ENCODE assay signal across 8 mouse cellular contexts in genomic region chr11:67921827-67922754, GRCm38 (mm10). TPM values are rescaled to one million over a fixed set of nuclear protein-coding genes. Genes with fewer than 3 reads are reported as not detected.
DNase-seq lines count a peak whose midpoint lies in the region; ATAC-seq and TF ChIP-seq lines count a peak whose summit lies in the region.

Usp43 (minus strand) TSS chr11:67922153.

- intact Hi-C loops in left cerebral cortex, postnatal 4 days (cut with DNase I) = loop anchor here (5.0 kb wide), 1 partner anchor 100 kb away; no protein-coding TSS in a partner anchor

- no peaks in the 10 kb centered on the region for H3K9me3 ChIP-seq in forebrain, embryonic 15.5 days
- no peaks in the 10 kb centered on the region for H3K9me3 ChIP-seq in midbrain, embryonic 11.5 days (ENCODE audit: control insufficient read depth, low read length)
- H3K9me3 ChIP-seq in stomach, embryonic 16.5 days (replicated peaks; ENCODE audit: control insufficient read depth, low read length) = no peaks in the 10 kb centered on the region

- peak within 1 kb of the TSS; percentile 48 for H3K4me3 ChIP-seq in C2C12 (ENCODE audit: insufficient read depth, poor library complexity, severe bottlenecking)
- H3K4me3 ChIP-seq in forebrain, embryonic 15.5 days = peak within 1 kb of the TSS; percentile 68
- peak within 1 kb of the TSS; percentile 78 for H3K4me3 ChIP-seq in midbrain, embryonic 11.5 days (ENCODE audit: low read depth, low read length)
- peak within 1 kb of the TSS; percentile 68 for H3K4me3 ChIP-seq in stomach, embryonic 16.5 days (replicated peaks; ENCODE audit: low read length)

- H3K79me3 ChIP-seq in C2C12 (ENCODE audit: low read depth) = no peaks in the 10 kb centered on the region

- peak within 1 kb of the TSS; percentile 53 for H3K9ac ChIP-seq in forebrain, embryonic 15.5 days (replicated peaks)
- peak within 1 kb of the TSS; percentile 67 for H3K9ac ChIP-seq in midbrain, embryonic 11.5 days (ENCODE audit: low read length)
- H3K9ac ChIP-seq in stomach, embryonic 16.5 days (ENCODE audit: low read length) = peak within 1 kb of the TSS; percentile 78

- H3ac ChIP-seq in C2C12 (ENCODE audit: control insufficient read depth, insufficient read length, low read depth) = peak within 1 kb of the TSS; percentile 81

- H3K27me3 ChIP-seq in C2C12 (ENCODE audit: control insufficient read depth, insufficient read depth, insufficient read length) = no peaks in the 10 kb centered on the region
- H3K27me3 ChIP-seq in forebrain, embryonic 15.5 days = peaks cover 13% of the 10 kb centered on the region; the same call in 1 of the 2 replicates
- H3K27me3 ChIP-seq in midbrain, embryonic 11.5 days (ENCODE audit: control insufficient read depth, insufficient read depth, low read length) = peaks cover 23% of the 10 kb centered on the region
- H3K27me3 ChIP-seq in stomach, embryonic 16.5 days (ENCODE audit: control insufficient read depth, insufficient read depth, low read length) = no peaks in the 10 kb centered on the region

- H3K36me3 ChIP-seq in C2C12 (ENCODE audit: control insufficient read depth, insufficient read depth) = no peaks in the 10 kb centered on the region
- H3K36me3 ChIP-seq in forebrain, embryonic 15.5 days = no peaks in the 10 kb centered on the region
- H3K36me3 ChIP-seq in midbrain, embryonic 11.5 days (ENCODE audit: control insufficient read depth, insufficient read depth, low read length) = no peaks in the 10 kb centered on the region
- no peaks in the 10 kb centered on the region for H3K36me3 ChIP-seq in stomach, embryonic 16.5 days (ENCODE audit: control insufficient read depth, insufficient read depth, low read length)

- TF ChIP-seq CTCF in C2C12 (IDR thresholded peaks at IDR 0.05; ENCODE audit: control insufficient read depth, insufficient read depth, insufficient read length) = no peak

- peak; percentile 78; the same call in 1 of the 2 replicates for ATAC-seq in forebrain, embryonic 15.5 days (replicated peaks)
- ATAC-seq in midbrain, embryonic 11.5 days (ENCODE audit: low FRiP score) = peak; percentile 77
- ATAC-seq in stomach, embryonic 16.5 days (ENCODE audit: insufficient read depth, low FRiP score) = peak; percentile 90

- H3K27ac ChIP-seq in forebrain, embryonic 15.5 days (replicated peaks) = no peak within 1 kb of the TSS
- H3K27ac ChIP-seq in midbrain, embryonic 11.5 days (ENCODE audit: low read depth, low read length) = no peak within 1 kb of the TSS
- peak within 1 kb of the TSS; percentile 95 for H3K27ac ChIP-seq in stomach, embryonic 16.5 days (ENCODE audit: low read length)

- H3K79me2 ChIP-seq in C2C12 (ENCODE audit: control insufficient read depth, insufficient read depth) = peaks cover 9% of the 10 kb centered on the region

- DNase-seq in adrenal gland, adult 18-20 months (ENCODE audit: low spot score in 2 of 2) = peak; percentile 32 to 62
- peak; percentile 79 for DNase-seq in heart, postnatal 4 days
- peak; percentile 24 for DNase-seq in left cerebral cortex, postnatal 4 days
- peak; percentile 92 for DNase-seq in midbrain, embryonic 11.5 days (ENCODE audit: low spot score, missing footprints)
- DNase-seq in layer of hippocampus, adult 9-11 months = no peak

- peaks cover 18% of the 10 kb centered on the region for H3K4me1 ChIP-seq in forebrain, embryonic 15.5 days
- H3K4me1 ChIP-seq in midbrain, embryonic 11.5 days (ENCODE audit: control insufficient read depth, insufficient read depth, low read length) = peaks cover 7% of the 10 kb centered on the region
- H3K4me1 ChIP-seq in stomach, embryonic 16.5 days (ENCODE audit: control insufficient read depth, insufficient read depth, low read length) = peaks cover 4% of the 10 kb centered on the region; the same call in 1 of the 2 replicates

- H3K4me2 ChIP-seq in forebrain, embryonic 15.5 days (replicated peaks) = peak within 1 kb of the TSS; percentile 100
- peak within 1 kb of the TSS; percentile 100 for H3K4me2 ChIP-seq in midbrain, embryonic 11.5 days
- peak within 1 kb of the TSS; percentile 96 for H3K4me2 ChIP-seq in stomach, embryonic 16.5 days (ENCODE audit: low read depth, low read length)

- WGBS in forebrain, embryonic 15.5 days = 1% methylated on average over 71 of the region's 80 CpGs
- under 1% methylated on average over 74 of the region's 80 CpGs for WGBS in midbrain, embryonic 11.5 days
- WGBS in stomach, embryonic 16.5 days = under 1% methylated on average over 77 of the region's 80 CpGs

TF ChIP-seq in C2C12, 6 proteins besides CTCF, POLR2A, EP300 and RAD21:
- peak; percentile 54 for TF ChIP-seq MAX (IDR thresholded peaks at IDR 0.05)
- TF ChIP-seq FOSL1 (IDR thresholded peaks at IDR 0.05; ENCODE audit: insufficient read depth, low read length, poor library complexity, severe bottlenecking) = no peak

RNA-seq across cellular contexts. Expression of gene Usp43, which starts in this region (rescaled TPM):
- 3.4 TPM for polyA plus RNA-seq in C2C12 (2012; fragmentation: generic; extraction: Trizol)
- 1 to 10 TPM in 1 of 2 experiments, under 1 TPM in 1; 0.56 to 1.2 TPM for total RNA-seq in adrenal gland, adult 18-20 months (2021)
- polyA plus RNA-seq in forebrain, embryonic 15.5 days (2015; fragmentation: Nextera tagmentation; extraction: Ambion mirVana) = 1.8 and 2.3 TPM in 2 replicates
- 1 to 10 TPM; 4.6 to 6.1 TPM for total RNA-seq in heart, postnatal 4 days (2021)
- total RNA-seq in left cerebral cortex, postnatal 4 days (2021) = 10 to 100 TPM; 32.2 to 33.3 TPM
- polyA plus RNA-seq in midbrain, embryonic 11.5 days (2014; fragmentation: Nextera tagmentation; extraction: Ambion mirVana) = 0.51 and 0.97 TPM in 2 replicates
- 2.8 and 3.3 TPM in 2 replicates for polyA plus RNA-seq in stomach, embryonic 16.5 days (2015; fragmentation: Nextera tagmentation; extraction: Ambion mirVana)

Comparison
In these comparisons a context has a peak if more than half of its experiments do, and no peak if none do; other contexts are left out.
1. RNA of gene Usp43 (total RNA-seq): 32.2 to 33.3 TPM in left cerebral cortex, postnatal 4 days; 4.6 to 6.1 TPM in heart, postnatal 4 days and 0.56 to 1.2 TPM in adrenal gland, adult 18-20 months; every median in the first group is over 4 times any median in the second.
2. Peak in DNase-seq, ATAC-seq, H3K4me3 ChIP-seq, H3K9ac ChIP-seq and H3K4me2 ChIP-seq in midbrain, embryonic 11.5 days; RNA of the gene not detected or under 1 TPM.
3. Peak in every context shown above with its lines, with median percentiles within 50 percentile points of each other: H3K4me3 ChIP-seq, ATAC-seq, H3K4me2 ChIP-seq and H3K9ac ChIP-seq.